Mouse (Mus musculus) heart, postnatal 0 days (tissue): ENCODE measurements at regions not wholly inside any gene's neighbourhood (a gene's known extent, or its start where the extent isn't known, plus 50 kb on each side); places are given as distances from the start of the nearest gene placed in this dataset. TPM values are rescaled to one million over a fixed set of nuclear protein-coding genes. Genes with fewer than 3 reads are reported as not detected.

Experiments used
- ATAC-seq: fragments of 200-750 bp; cut with Nextera tagmentation; 2 replicates; pipeline ENCODE4 v1.8.0; 2017; ENCODE audit warnings: low read depth, moderate number of reproducible peaks, moderate library complexity; ENCODE audit not compliant: insufficient read depth
- DNase-seq: peaks from one replicate; pipeline ENCODE4 v3.0.0-alpha.2; 2016; ENCODE audit warnings: low spot score
- H3K27ac ChIP-seq: fragments of 300-500 bp; sonication (generic); 2 replicates; pipeline ENCODE4 v1.5.1; 2014; ENCODE audit warnings: low read depth, mild to moderate bottlenecking
- H3K27me3 ChIP-seq: fragments of 300-500 bp; sonication (generic); 2 replicates; pipeline ENCODE4 v1.6.1; 2014; ENCODE audit warnings: low read length, mixed read lengths; ENCODE audit not compliant: control insufficient read depth, insufficient read depth
- H3K36me3 ChIP-seq: fragments of 300-500 bp; sonication (generic); replicated peaks from 2 replicates; pipeline ENCODE4 v1.6.1; 2014; ENCODE audit warnings: low read length, mixed read lengths; ENCODE audit not compliant: control insufficient read depth, insufficient read depth
- H3K4me1 ChIP-seq: fragments of 300-500 bp; sonication (generic); 2 replicates; pipeline ENCODE4 v1.6.1; 2014; ENCODE audit warnings: antibody characterized with exemption; ENCODE audit not compliant: control insufficient read depth, insufficient read depth
- H3K4me2 ChIP-seq: fragments of 300-500 bp; sonication (generic); 2 replicates; pipeline ENCODE4 v1.6.1; 2014; ENCODE audit warnings: low read depth, mild to moderate bottlenecking, low read length, moderate library complexity
- H3K4me3 ChIP-seq: fragments of 300-500 bp; sonication (generic); 2 replicates; pipeline ENCODE4 v1.5.1; 2014; ENCODE audit warnings: low read depth, low read length
- H3K9ac ChIP-seq: fragments of 300-500 bp; sonication (generic); replicated peaks from 2 replicates; pipeline ENCODE4 v1.6.1; 2014; ENCODE audit warnings: low read depth, low read length, mixed read lengths
- H3K9me3 ChIP-seq: fragments of 300-500 bp; sonication (generic); replicated peaks from 2 replicates; pipeline ENCODE4 v1.6.1; 2016; ENCODE audit warnings: low read length; ENCODE audit not compliant: control insufficient read depth
- CTCF ChIP-seq: IDR thresholded peaks from 2 replicates; pipeline ENCODE4 v1.5.1; 2016; ENCODE audit warnings: antibody characterized with exemption, control low read depth, low read depth
- EP300 ChIP-seq: IDR thresholded peaks from 2 replicates; pipeline ENCODE4 v1.6.1; 2016; ENCODE audit warnings: antibody characterized with exemption, low read depth
- WGBS: fragments of 180-500 bp; shearing (Covaris S2); extraction: QIAGEN DNeasy Blood & Tissue Kit; methylation state at CpG from one replicate; pipeline ENCODE4 v1.1.7; 2014; 5-methylcytosine and 5-hydroxymethylcytosine counted together
- microRNA-seq: library from miRNA; unstranded; fragments of <30 nt; microRNA quantifications from one replicate; pipeline ENCODE4, GENCODE M21; 2016

- 65% methylated on average over 3 of the region's 3 CpGs for WGBS
- no peak for DNase-seq
- Histone ChIP-seq H3K27ac (no peak overlapping the region), H3K27me3 (no peaks in the 10 kb centered on the region), H3K4me2 (no peak overlapping the region), H3K36me3 (no peaks in the 10 kb centered on the region), H3K9ac (no peak overlapping the region), H3K4me1 (no peaks in the 10 kb centered on the region), H3K4me3 (no peak overlapping the region), H3K9me3 (no peaks in the 10 kb centered on the region)
- no peak for TF ChIP-seq EP300
- no peak for TF ChIP-seq CTCF
- ATAC-seq: no peak
These were observed 415.1 kb upstream of the Pfkp start for GRCm38 (mm10) chr13:7063717-7064116.

GRCm38 (mm10) chr13:7057545-7057944, 409.0 kb upstream of the Pfkp start:
- Histone ChIP-seq H3K4me3 (no peak overlapping the region), H3K4me2 (no peak overlapping the region), H3K9ac (no peak overlapping the region), H3K4me1 (no peaks in the 10 kb centered on the region), H3K36me3 (no peaks in the 10 kb centered on the region), H3K27me3 (no peaks in the 10 kb centered on the region), H3K27ac (no peak overlapping the region), H3K9me3 (no peaks in the 10 kb centered on the region)
- DNase-seq (no peak), ATAC-seq (no peak)
- no peak for TF ChIP-seq EP300
- no peak for TF ChIP-seq CTCF
- WGBS: 66% methylated on average over 8 of the region's 8 CpGs

Small RNAs in the stretch of these regions (microRNA-seq; reads per million reads assigned to microRNA genes)
- gene Gm22689: not detected
